Mouse (Mus musculus): ENCODE measurements around the gene Cnksr1. TPM values are rescaled to one million over a fixed set of nuclear protein-coding genes. Genes with fewer than 3 reads are reported as not detected.

Gene Cnksr1
- total RNA-seq, 2 experiments from 2014 or later, result 33.7 to 36.3 TPM

DNA sequence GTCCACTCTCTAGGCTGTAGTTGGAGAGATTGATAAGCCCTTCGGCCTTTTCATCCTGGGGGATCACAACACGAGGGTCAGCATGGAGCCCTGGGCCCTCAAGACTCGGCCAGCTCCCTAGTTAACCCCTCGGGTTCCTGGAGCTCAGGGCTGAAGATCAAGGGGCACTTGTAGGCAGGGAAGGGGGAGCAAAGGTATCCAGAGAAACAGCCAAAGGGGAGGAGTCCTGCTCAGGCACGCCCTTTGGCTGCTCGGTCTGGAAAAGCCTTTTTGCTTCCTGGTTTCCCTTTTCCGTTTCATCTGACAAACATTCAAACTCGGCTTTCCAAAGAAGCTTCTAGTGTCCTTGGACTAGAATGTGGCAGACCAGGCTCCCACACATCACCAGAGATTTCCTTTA is 7.8 kb downstream of the Cnksr1 start:
- no peak for DNase-seq
- intact Hi-C loops (cut with DNase I), result no loop called here

DNA sequence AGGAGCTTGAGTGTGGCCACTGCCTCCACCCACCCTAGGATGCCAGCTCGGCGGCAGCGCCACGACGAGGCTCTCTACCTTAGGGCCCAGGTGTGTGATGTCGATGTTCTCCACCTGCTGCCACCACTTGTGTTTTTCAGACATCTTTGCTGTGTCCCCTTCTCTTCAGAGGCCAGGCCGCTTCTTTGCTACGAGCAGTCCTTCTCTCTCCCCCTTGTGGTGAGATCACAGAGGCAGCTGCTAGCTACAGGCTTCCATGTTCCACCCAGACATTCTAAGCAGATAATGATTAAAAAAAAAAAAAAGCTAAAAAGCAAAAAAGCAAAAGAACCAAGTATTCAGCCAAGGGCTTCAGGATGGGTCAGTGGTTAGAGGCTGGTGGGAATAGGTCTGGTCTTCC is 11.0 kb downstream of the Cnksr1 start, which contains the start of gene Catsper4:
Gene Catsper4 (minus strand): TSS at position 190 of the 400 bp plus-strand sequence.
- intact Hi-C loops (cut with DNase I), result no loop called here
- DNase-seq, result no peak

DNA sequence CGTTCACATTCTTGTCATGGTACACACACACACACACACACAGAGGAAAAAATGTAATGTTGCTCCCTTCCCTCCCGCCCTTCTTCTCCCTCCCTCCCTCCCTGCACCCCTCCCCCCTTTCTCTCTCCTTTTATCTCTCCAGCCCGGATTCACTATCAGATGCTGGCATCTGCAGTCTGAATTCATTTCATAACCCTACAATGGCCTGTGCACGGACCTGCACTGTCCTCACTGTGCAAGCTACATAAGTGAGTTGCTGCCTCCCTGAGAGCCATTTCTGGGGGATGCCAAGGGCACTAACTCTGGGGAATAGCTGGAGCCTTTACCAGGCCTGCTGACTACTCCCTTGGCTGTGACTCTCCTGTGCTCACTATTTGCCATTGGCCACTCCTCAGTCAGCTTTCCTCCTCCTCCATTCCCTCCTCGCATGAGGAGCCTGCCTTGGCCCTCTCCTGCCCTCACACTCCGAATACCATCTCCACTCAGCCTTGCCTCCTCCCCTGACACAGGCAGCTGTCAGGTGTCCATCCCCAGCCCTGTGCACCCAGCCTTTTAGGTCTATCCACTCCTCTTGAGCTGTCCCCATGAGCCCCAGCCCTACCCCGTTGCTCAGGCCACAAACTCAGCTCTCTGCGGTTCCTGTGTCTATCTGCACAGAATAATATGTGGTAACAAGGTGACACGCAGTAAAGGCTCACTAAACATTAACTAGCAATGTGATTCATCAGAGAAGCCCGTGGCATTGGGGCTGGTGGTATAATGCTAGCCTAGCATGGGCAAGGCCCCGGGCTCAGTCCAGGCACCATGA is 15.2 kb downstream of the Cnksr1 start:
- intact Hi-C loops (cut with DNase I), result no loop called here
- no peak for DNase-seq

DNA sequence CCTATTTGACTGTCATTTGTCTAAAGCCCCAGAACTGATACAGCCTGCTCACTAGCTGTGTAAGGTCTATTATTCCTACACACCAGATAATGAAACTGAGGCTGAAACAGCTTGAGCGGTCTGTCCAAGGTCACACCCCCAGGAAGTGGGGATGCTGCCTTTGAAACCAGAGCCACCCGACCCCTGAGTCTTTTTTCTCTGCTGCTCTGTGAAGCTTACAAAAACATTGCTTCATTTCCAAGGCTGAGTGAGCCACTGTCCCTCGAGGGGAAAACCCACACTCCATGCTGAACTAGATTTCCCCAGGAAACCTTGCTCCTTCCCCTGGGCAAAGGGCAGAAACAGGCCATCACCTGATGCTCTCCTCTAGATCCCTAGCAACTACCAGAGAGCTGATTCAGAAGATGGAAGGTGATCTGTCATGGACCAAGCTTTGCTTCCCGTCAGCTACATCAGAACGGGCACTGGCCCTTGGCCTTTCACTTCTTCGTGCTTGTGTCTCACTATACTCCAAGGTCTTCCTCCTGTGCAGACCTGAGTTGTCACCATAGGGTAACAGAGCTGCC is 31.6 kb downstream of the Cnksr1 start:
- no peak for DNase-seq
- intact Hi-C loops (cut with DNase I), result no loop called here

DNA sequence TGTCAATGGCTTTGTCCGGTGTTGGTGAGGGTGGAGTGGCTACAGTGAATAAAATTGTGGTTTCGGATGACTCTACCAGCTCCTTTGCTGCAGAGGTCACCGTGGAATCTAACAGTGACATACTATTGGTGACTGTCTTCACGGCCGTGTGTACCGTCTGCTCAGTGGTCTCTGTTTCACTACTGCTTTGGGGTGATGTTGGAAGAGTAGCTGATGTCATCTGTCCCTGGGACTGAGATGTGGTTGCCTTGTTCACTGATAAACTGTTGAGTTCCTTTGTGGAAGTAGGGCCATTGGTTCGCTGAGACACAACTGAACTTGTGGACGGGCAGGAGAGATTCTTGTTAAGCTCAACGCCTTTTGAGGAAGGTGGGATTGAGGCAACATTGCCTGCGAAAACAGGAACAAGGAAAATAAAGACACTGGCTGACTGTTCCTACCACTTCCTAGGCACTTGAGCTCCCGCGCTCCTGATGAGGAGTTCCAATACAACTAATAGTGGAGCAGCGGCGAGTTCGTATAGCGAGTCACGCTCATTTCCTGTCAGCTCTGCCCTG is 34.8 kb downstream of the Cnksr1 start:
- no peak for DNase-seq
- intact Hi-C loops (cut with DNase I), result no loop called here

DNA sequence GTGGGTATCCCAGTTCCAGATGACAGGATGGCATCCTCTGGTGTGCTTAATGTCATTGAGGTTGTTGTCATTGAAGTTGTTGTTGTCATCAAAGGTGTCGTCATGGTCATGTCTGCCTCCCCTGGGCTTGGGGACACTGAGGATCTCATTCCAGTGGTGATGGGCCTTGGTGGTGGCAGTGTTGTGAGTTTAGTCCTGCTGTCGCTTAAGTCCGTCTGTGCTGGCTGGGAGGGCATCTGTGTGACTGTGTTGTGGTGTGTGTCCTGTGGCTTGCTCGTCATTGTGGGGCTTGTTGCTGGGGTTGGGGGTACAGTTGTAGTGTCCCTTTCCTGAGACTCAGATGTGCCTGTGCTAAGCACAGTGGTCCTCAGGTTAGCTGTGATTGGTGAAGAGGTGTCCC is 35.3 kb downstream of the Cnksr1 start, which contains the start of gene Gm7534:
Gene Gm7534 (minus strand): TSS at position 101 of the 400 bp plus-strand sequence.
- intact Hi-C loops (cut with DNase I), result no loop called here
- no peak for DNase-seq

DNA sequence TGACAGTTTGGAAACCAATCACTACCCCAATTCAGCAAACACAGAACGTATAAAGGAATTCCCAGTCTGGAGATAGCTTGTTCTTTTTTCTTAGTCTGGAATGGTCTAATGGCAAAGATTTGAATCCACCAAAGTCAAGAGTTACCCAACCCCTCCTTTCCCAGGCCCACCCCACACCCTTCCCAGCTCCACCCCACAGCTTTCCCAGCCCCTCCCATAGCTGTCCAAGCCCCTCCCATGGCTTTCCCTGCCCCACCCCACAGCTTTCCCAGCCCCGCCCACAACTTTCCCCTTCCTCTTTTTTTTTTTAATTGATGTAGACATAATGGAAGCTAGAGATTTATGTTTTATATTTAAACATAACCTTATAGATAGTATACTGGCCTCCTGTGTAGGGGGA is 38.8 kb downstream of the Cnksr1 start:
- no peak for DNase-seq
- intact Hi-C loops (cut with DNase I), result no loop called here

DNA sequence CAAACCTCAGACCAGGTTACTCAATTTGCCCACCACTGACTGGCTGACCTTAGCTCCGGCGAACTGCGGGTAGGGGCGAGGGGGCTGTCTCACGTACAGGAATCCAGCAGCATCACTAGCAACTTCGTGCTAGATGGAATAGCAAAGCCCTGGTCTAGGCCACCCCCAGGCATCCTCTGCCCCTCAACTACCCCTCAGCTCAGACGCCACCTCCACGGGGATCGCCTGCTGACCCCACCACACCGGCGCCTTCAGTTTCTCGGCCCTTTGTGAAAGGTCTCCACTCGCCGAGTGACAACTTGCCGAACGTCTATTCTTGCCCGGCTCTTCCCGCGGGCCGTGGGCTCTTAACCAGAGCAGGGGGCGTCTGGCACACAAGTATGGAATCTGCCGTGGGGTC is 51.9 kb downstream of the Cnksr1 start:
- DNase-seq, result no peak
- intact Hi-C loops (cut with DNase I), result loop anchor here (5.0 kb wide), 3 partner anchors 61 to 191 kb away; partner anchors contain the start of genes Gm30191, Pdik1l and Zfp593

DNA sequence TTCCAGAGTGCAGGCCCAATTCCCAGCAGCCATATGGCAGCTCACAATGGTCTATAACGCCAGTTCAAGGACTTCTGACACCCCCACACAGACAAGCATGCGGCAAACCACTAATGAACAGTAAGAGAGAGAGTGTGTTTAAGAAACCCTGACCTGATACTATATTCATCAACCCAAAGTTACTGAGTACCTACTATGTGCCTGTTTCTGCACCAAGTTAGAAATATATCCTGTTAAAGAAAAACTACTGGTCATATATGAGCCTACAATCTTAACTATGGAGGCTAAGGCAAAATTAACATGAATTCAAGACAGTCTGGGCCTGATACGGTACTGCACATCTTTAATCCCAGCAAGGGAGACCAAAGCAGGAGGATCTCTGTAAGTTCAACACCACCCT is 52.6 kb downstream of the Cnksr1 start:
- DNase-seq, result no peak
- intact Hi-C loops (cut with DNase I), result loop anchor here (5.0 kb wide), 3 partner anchors 62 to 192 kb away; partner anchors contain the start of genes Gm30191, Pdik1l and Zfp593

DNA sequence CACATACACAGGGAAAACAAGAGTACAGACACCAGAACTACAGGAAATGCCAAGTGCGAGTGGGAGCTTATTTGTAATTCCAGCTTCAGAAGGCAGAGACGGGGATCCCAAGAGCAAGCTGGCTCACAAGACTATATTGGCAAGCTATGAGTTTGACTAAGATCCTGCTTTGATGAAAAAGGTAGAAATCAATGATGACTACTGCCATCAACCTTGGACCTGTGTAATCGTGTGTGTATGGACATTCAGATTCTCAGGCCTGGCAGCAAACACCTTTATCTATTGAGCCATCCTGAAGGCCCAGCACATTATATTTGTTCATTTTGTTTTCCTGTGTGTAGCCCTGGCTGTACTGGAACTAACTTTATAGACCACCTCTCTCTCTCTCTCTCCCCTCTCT is 54.5 kb downstream of the Cnksr1 start:
- no peak for DNase-seq
- intact Hi-C loops (cut with DNase I), result no loop called here

DNA sequence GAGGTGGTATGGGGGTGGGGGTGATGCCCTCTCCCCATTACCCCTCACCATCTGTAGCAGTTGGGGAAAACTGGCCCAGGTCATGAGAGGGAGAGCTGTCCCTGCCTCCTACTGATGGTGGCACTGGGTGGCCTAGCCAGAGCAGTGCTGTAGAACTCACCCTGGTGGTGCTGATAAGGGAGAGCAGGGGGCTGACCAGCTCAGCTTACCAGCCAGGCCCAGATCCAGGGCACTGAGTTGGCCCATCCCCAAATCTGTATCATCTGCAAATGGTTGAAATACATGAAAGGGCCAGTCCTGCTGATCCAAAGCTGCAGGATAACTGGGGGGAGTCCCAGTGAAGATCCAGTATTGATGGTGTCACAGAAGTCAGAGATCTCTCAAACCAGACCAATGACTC is 56.4 kb downstream of the Cnksr1 start:
- no peak for DNase-seq
- intact Hi-C loops (cut with DNase I), result no loop called here

DNA sequence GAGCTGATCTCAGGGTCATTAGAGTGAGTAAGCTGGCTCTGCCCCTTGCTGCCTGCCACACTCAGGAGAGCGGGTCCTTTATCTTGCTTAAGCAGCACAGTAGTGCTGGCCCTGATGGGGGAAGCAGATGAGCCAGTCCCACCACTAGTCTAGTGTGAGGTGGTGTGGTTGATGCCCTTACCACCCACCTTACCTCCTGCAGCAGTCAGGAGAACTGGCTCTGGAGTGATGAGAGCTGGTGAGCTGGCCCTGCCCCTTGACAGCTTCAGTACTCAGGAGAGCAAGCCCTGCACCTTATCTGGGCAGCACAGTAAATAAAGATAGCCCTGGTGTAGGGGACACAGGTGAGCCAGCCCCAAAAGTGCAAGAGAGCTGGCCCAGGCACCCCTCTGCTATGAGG is 57.1 kb downstream of the Cnksr1 start:
- intact Hi-C loops (cut with DNase I), result no loop called here
- no peak for DNase-seq

Other genes with a start within 250 kb of the Cnksr1 start
- gene Dhdds, start 237.5 kb downstream of the Cnksr1 start, total RNA-seq (2021), result 10 to 100 TPM; 10.5 to 10.9 TPM
- gene Lin28a, start 219.6 kb downstream of the Cnksr1 start, total RNA-seq (2021), result 1 to 10 TPM in 1 of 2 experiments, under 1 TPM in 1; 0.28 to 1.1 TPM
- gene Zfp683, start 184.6 kb downstream of the Cnksr1 start, total RNA-seq (2021), result not detected
- not detected for gene Crybg2, start 177.6 kb downstream of the Cnksr1 start, total RNA-seq (2021)
- 1 to 10 TPM; 1.1 to 1.9 TPM for gene Cd52, start 143.3 kb downstream of the Cnksr1 start, total RNA-seq (2021)
- 1 to 10 TPM; 1.4 to 2.1 TPM for gene Ubxn11, start 135.8 kb downstream of the Cnksr1 start, total RNA-seq (2021)
- gene Sh3bgrl3, start 109.6 kb downstream of the Cnksr1 start, total RNA-seq (2021), result 10 to 100 TPM; 17.1 to 19.7 TPM
- 10 to 100 TPM; 51.0 to 64.2 TPM for gene Cep85, start 51.3 kb downstream of the Cnksr1 start, total RNA-seq (2021)
- gene Gm7534, start 35.4 kb downstream of the Cnksr1 start, total RNA-seq (2021), result not detected
- gene Catsper4, start 11.0 kb downstream of the Cnksr1 start, total RNA-seq (2021), result 1 to 10 TPM; 1.3 to 1.4 TPM
- not detected for gene E130218I03Rik, start 5.3 kb upstream of the Cnksr1 start, total RNA-seq (2021)
- 1 to 10 TPM; 4.5 to 4.7 TPM for gene Zfp593, start 7.2 kb upstream of the Cnksr1 start, total RNA-seq (2021)
- gene Gm30191, start 8.5 kb upstream of the Cnksr1 start, total RNA-seq (2021), result not detected
- gene Grrp1, start 15.7 kb upstream of the Cnksr1 start, total RNA-seq (2021), result 1 to 10 TPM; 2.4 to 3.6 TPM
- 1 to 10 TPM; 2.2 to 4.3 TPM for gene Pdik1l, start 49.5 kb upstream of the Cnksr1 start, total RNA-seq (2021)
- 100 to 1,000 TPM; 241 to 268 TPM for gene Trim63, start 76.7 kb upstream of the Cnksr1 start, total RNA-seq (2021)
- gene Slc30a2, start 104.8 kb upstream of the Cnksr1 start, total RNA-seq (2021), result 10 to 100 TPM in 1 of 2 experiments, 1 to 10 TPM in 1; 3.8 to 22.3 TPM
- 10 to 100 TPM; 25.9 to 29.9 TPM for gene Extl1, start 145.5 kb upstream of the Cnksr1 start, total RNA-seq (2021)
- gene Pafah2, start 157.9 kb upstream of the Cnksr1 start, total RNA-seq (2021), result 1 to 10 TPM; 1.8 to 4.0 TPM
- 1 to 10 TPM; 8.0 TPM for gene Stmn1, start 229.9 kb upstream of the Cnksr1 start, total RNA-seq (2021)

Data from gastrocnemius, postnatal 36 days (tissue).